Mouse (Mus musculus) hindbrain, embryonic 10.5 days (tissue): ENCODE results near the gene Brd7. TPM values are rescaled to one million over a fixed set of nuclear protein-coding genes. Genes with fewer than 3 reads are reported as not detected.

Experiments
- DNase-seq: peaks from one replicate; pipeline ENCODE4 v3.0.0-alpha.2; 2017; ENCODE audit warnings: low spot score
- H3K27ac ChIP-seq: fragments of 300-500 bp; sonication (generic); 2 replicates; pipeline ENCODE4 v1.5.1; 2016; ENCODE audit warnings: mild to moderate bottlenecking, moderate library complexity
- H3K27me3 ChIP-seq: fragments of 300-500 bp; sonication (generic); 2 replicates; pipeline ENCODE4 v1.6.1; 2016; ENCODE audit warnings: mild to moderate bottlenecking; ENCODE audit not compliant: poor library complexity, insufficient read depth, severe bottlenecking
- H3K36me3 ChIP-seq: fragments of 300-500 bp; sonication (generic); 2 replicates; pipeline ENCODE4 v1.6.1; 2016; ENCODE audit warnings: mild to moderate bottlenecking, moderate library complexity
- H3K4me1 ChIP-seq: fragments of 300-500 bp; sonication (generic); replicated peaks from 2 replicates; pipeline ENCODE4 v1.6.1; 2016; ENCODE audit warnings: mild to moderate bottlenecking
- H3K4me3 ChIP-seq: fragments of 300-500 bp; sonication (generic); 2 replicates; pipeline ENCODE4 v1.5.1; 2016; ENCODE audit warnings: mild to moderate bottlenecking, moderate library complexity
- H3K9me3 ChIP-seq: fragments of 300-500 bp; sonication (generic); 2 replicates; pipeline ENCODE4 v1.6.1; 2016; ENCODE audit warnings: mild to moderate bottlenecking, moderate library complexity
- WGBS: fragments of 180-500 bp; shearing (Covaris S2); methylation state at CpG from one replicate; pipeline ENCODE4 v1.1.7; 2016; 5-methylcytosine and 5-hydroxymethylcytosine counted together
- polyA plus RNA-seq: library from polyadenylated mRNA; unstranded; fragments of >200 nt; fragmentation: Nextera tagmentation; extraction: Ambion mirVana; gene quantifications from 2 replicates; pipeline ENCODE4 v1.2.1, GENCODE M21; 2016

Brd7 gene
- polyA plus RNA-seq, 1 experiment from 2014 or later: 61.8 TPM

DNA sequence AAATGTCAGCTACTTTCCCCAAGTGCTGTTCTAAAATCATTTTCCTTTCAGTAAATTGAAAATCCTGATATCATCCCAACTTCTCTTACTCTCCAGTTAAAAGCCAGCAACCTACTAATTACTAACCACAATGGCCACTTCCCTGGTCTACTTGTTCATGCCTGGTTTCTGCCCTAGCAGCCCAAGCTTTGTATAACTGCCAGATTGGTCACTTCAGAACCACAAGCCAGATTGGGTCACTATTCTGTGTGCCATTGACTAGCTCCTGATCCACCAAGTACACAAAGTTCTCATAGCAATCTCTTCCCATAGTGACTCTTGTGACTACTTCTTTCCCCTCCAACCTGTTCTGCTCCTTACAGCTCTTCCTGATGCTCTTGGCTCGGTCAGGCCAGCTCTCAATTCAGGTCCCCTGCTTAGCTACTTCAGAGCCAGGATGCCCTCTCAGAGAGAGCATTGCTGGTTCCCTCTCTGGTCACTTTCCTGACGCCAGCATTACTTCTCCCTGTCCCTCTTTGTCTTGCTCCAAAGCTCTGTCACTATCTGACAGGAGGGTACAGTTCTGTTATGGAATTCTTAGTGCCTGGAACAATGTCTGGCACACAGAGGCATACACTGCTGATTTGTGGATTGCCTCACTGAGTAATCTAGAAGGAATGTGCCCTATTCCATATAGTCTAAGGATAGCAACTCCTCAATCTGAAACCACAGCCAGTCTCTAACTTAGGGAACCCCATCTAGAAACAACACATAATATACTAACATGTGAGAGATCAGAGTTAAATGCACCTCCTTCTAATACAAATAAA, 21.9 kb downstream of the Brd7 start:
- peaks cover 100% of the 10 kb centered on the region for H3K36me3 ChIP-seq
- H3K4me1 ChIP-seq: no peaks in the 10 kb centered on the region
- no peak overlapping the region for H3K27ac ChIP-seq
- WGBS: 86% methylated on average over 2 of the region's 2 CpGs
- H3K27me3 ChIP-seq: no peaks in the 10 kb centered on the region
- DNase-seq: no peak
- no peak overlapping the region for H3K4me3 ChIP-seq
- H3K9me3 ChIP-seq: no peaks in the 10 kb centered on the region

GRCm38 (mm10) chr8:88339221-88339620, 22.8 kb downstream of the Brd7 start:
- H3K27ac ChIP-seq: no peak overlapping the region
- peaks cover 100% of the 10 kb centered on the region for H3K36me3 ChIP-seq
- H3K4me3 ChIP-seq: no peak overlapping the region
- H3K27me3 ChIP-seq: no peaks in the 10 kb centered on the region
- H3K9me3 ChIP-seq: no peaks in the 10 kb centered on the region
- 86% methylated on average over 3 of the region's 3 CpGs for WGBS
- no peaks in the 10 kb centered on the region for H3K4me1 ChIP-seq
- no peak for DNase-seq

DNA sequence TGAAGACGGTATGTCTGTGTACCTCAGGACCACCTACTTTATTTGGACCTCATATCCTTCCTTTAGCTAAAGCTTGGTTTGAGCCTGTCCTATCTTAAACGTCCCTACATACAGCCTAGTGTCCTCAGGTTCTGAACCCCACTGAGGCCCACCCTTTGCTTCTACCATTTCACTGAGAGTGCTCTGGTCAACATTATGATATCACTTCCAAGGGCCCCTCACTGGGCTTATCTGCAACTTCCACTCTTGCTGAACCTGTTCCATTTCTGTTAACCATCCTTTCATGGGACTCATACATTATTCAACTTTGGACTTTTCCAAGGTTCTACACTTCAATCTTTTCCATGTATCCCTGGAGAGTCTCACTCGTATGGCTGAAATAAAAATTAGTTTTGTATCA, 27.0 kb downstream of the Brd7 start:
- Histone ChIP-seq H3K27me3 (no peaks in the 10 kb centered on the region), H3K27ac (no peak overlapping the region), H3K36me3 (peaks cover 100% of the 10 kb centered on the region), H3K9me3 (no peaks in the 10 kb centered on the region), H3K4me3 (no peak overlapping the region), H3K4me1 (no peaks in the 10 kb centered on the region)
- WGBS: 87% methylated on average over 3 of the region's 3 CpGs
- DNase-seq: no peak

DNA sequence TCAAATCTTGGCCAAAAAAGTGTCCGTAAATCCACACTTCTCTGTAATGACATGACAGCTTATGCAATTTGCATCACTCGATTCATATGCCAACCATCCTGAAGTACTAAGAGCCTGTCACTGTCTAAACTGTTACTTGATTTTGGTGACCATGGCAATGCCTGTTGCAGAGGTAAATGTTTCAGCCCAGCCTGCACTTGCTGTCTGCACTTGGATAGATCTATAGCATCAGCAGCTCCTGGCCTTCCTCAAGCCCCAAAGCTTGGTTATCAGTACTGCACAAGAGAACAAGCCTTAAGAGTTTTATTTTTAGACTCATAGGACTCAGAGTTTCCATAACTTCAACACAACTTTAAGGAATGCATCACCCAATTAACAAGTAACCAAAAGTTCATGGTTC, 27.6 kb downstream of the Brd7 start:
- Histone ChIP-seq H3K4me3 (no peak overlapping the region), H3K27ac (no peak overlapping the region), H3K9me3 (no peaks in the 10 kb centered on the region), H3K36me3 (peaks cover 100% of the 10 kb centered on the region), H3K27me3 (no peaks in the 10 kb centered on the region), H3K4me1 (no peaks in the 10 kb centered on the region)
- no peak for DNase-seq
- 95% methylated on average over 2 of the region's 2 CpGs for WGBS

DNA sequence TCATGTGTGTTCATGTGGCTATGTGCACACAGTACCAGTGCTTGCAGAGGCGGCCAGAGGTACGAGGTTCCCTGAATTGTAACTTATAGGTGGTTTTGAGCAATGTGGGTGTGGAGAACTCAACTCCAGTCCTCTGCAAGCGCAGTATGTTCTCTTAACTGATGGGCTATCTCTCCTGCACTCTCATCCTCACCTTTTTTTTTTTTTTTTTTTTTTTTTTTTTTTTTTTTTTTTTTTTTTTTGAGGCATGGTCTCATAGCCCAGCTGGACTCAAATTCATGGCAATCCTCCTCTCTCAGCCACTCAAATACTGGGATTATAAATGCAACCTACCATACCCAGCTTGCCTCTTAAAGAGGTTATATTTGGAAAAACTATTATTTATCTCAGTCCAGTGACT, 31.2 kb downstream of the Brd7 start:
- WGBS: 96% methylated on average over 3 of the region's 3 CpGs
- Histone ChIP-seq H3K4me3 (no peak overlapping the region), H3K27me3 (no peaks in the 10 kb centered on the region), H3K36me3 (peaks cover 100% of the 10 kb centered on the region), H3K9me3 (no peaks in the 10 kb centered on the region), H3K27ac (no peak overlapping the region), H3K4me1 (no peaks in the 10 kb centered on the region; the same call in 1 of the 2 replicates)
- no peak for DNase-seq

DNA sequence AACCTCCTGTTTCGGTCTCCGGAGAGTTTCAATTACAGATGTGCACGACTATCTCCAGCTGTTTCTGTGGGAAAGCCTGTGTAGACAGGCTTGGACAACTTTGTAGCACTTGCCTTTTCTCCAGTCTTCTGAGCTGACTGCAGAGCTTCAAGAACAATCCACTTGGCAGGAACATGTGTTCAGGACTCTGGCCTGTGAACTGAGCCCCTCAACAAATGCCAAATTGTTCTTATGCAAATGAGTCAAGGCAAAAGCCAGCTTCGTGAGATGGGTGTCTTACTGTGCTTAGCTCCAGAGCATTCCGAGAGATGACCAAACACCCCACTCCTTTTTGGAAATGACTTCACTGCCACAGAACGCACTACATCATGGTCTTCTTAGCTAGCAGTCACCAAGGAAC, 33.3 kb downstream of the Brd7 start:
- WGBS: 85% methylated on average over 6 of the region's 6 CpGs
- Histone ChIP-seq H3K36me3 (peaks cover 100% of the 10 kb centered on the region), H3K4me1 (no peaks in the 10 kb centered on the region; the same call in 1 of the 2 replicates), H3K27me3 (no peaks in the 10 kb centered on the region), H3K27ac (no peak overlapping the region), H3K9me3 (no peaks in the 10 kb centered on the region), H3K4me3 (no peak overlapping the region)
- DNase-seq: no peak

DNA sequence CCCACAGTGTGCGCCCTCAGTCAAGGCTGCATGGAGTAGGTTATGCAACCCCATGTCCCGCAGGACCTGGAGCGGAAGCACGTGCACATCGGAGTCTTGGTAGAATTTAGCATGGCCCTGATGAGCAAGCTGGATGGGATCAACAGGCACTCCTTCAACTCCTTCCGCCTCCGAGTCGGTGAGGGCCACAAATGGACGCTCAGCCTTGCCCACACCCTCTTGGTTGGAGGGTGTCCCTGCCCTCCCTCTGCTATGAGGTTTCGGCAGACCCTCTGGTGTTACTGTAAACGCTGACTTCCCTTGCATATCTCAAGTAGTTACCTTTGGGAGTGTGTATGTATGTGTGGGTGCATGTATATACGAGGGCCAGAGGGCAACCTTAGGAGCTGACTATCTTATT, 35.7 kb downstream of the Brd7 start:
- peaks cover 87% of the 10 kb centered on the region for H3K36me3 ChIP-seq
- DNase-seq: no peak

DNA sequence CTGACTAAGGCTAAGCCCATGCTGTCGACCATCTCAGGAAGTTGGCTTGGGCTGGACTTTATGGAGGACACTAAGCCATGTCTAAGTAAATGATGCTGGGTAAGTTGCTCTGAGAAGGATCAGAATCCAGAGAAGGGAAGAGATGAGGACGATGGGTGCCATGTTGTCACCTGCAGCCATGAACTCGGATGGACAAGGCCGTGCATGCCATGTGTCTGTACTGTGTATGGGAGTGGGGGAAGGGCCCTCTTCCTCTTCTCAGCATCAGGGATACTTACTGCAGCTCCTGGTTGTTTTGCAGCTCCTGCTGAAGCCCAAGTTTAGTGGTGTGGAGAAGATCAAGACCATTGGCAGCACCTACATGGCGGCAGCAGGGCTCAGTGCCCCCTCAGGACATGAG, 36.2 kb downstream of the Brd7 start:
- Histone ChIP-seq H3K27ac (no peak overlapping the region), H3K36me3 (peaks cover 83% of the 10 kb centered on the region), H3K4me3 (no peak overlapping the region), H3K27me3 (no peaks in the 10 kb centered on the region), H3K9me3 (no peaks in the 10 kb centered on the region), H3K4me1 (no peaks in the 10 kb centered on the region; the same call in 1 of the 2 replicates)
- DNase-seq: no peak
- 96% methylated on average over 5 of the region's 5 CpGs for WGBS

More for the DNA sequence above, 35.7 kb downstream of the Brd7 start:
- Histone ChIP-seq H3K27me3 (no peaks in the 10 kb centered on the region), H3K27ac (no peak overlapping the region), H3K4me3 (no peak overlapping the region), H3K9me3 (no peaks in the 10 kb centered on the region), H3K4me1 (no peaks in the 10 kb centered on the region; the same call in 1 of the 2 replicates)
- WGBS: 97% methylated on average over 12 of the region's 12 CpGs

DNA sequence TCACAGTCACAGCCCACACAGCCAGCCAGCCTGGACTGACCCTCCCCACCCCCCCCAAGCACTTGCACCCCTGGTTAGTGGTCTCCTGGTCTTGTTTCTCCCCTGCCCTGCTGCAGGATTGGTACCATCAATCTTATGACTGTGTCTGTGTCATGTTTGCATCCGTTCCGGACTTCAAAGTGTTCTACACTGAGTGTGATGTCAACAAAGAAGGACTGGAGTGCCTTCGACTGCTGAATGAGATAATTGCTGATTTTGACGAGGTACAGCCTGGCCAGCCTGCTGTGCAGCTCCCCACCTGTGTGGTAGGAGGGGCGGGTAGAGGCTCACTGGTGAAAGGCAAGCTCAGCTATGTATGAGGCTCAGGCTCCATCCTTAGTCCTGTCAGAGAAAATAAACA, 36.7 kb downstream of the Brd7 start:
- Histone ChIP-seq H3K27ac (no peak overlapping the region), H3K9me3 (no peaks in the 10 kb centered on the region), H3K4me1 (no peaks in the 10 kb centered on the region; the same call in 1 of the 2 replicates), H3K27me3 (no peaks in the 10 kb centered on the region), H3K4me3 (no peak overlapping the region), H3K36me3 (peaks cover 77% of the 10 kb centered on the region)
- 77% methylated on average over 5 of the region's 5 CpGs for WGBS
- DNase-seq: no peak

- Histone ChIP-seq H3K27me3 (no peaks in the 10 kb centered on the region), H3K36me3 (peaks cover 72% of the 10 kb centered on the region), H3K4me3 (no peak overlapping the region), H3K27ac (no peak overlapping the region), H3K4me1 (no peaks in the 10 kb centered on the region; the same call in 1 of the 2 replicates), H3K9me3 (no peaks in the 10 kb centered on the region)
- no peak for DNase-seq
- WGBS: 92% methylated on average over 11 of the region's 11 CpGs
These were observed 37.2 kb downstream of the Brd7 start for GRCm38 (mm10) chr8:88324760-88325159.

DNA sequence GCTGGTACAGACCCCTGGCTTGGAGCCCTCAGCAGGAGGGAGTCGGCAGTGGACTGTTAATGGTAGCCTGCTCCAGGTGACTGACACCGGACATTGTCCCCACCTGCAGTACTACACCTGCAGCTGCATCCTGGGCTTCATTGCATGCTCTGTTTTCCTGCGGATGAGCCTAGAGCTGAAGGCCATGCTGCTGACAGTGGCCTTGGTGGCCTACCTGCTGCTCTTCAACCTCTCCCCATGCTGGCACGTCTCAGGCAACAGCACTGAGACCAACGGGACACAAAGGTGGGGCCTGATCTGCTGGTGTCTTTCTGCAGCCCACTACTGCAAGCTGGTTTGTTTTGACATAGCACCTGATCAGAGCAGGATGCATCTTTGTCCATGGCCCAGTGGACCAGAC, 38.5 kb downstream of the Brd7 start:
- Histone ChIP-seq H3K9me3 (no peaks in the 10 kb centered on the region), H3K27ac (no peak overlapping the region), H3K4me1 (no peaks in the 10 kb centered on the region), H3K4me3 (no peak overlapping the region), H3K36me3 (peaks cover 60% of the 10 kb centered on the region), H3K27me3 (no peaks in the 10 kb centered on the region)
- 91% methylated on average over 5 of the region's 5 CpGs for WGBS
- DNase-seq: no peak

DNA sequence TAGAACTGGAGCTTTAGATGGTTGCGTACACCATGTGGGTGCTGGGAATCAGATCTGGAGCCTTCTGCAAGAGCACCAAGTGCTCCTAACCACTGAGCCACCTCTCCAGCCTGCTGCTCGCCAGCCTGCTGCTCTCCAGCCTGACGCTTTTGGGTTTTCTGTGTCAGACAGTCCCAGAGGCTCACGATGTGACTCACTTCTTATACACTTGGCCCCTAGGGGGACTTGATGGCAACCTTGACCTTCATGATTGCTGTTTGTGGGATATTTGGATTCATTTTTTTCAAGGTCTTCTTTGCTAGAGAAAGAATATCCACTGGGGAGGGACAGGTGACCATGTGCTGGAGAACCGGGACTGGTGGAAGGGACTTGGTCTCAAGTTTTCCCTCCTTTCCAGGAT, 40.6 kb downstream of the Brd7 start:
- WGBS: 89% methylated on average over 5 of the region's 5 CpGs
- Histone ChIP-seq H3K36me3 (peaks cover 39% of the 10 kb centered on the region), H3K9me3 (no peaks in the 10 kb centered on the region)

DNA sequence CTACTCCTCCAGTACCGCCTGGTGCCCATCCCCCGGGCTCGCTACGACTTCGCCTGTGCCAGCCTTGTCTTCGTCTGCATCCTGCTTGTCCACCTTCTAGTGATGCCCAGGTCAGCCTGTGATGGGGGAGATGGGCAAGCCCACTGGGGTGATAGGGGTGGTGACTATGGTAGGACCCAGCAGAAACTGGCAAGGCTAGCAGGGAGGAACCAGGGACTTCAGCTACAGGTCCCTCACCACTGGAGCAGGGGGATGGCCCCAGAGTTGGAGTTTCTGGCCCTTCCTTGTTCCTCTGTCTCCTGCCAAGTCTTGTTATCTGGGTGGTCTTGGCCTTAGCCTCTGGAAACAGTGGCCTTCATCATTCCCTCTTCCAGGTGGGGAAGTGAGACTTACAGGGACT, 41.9 kb downstream of the Brd7 start:
- no peaks in the 10 kb centered on the region for H3K9me3 ChIP-seq
- no peak for DNase-seq
- 96% methylated on average over 6 of the region's 6 CpGs for WGBS
- no peak overlapping the region for H3K4me3 ChIP-seq
- H3K27ac ChIP-seq: no peak overlapping the region
- peaks cover 6% of the 10 kb centered on the region; the same call in 1 of the 2 replicates for H3K4me1 ChIP-seq
- peaks cover 26% of the 10 kb centered on the region for H3K36me3 ChIP-seq
- H3K27me3 ChIP-seq: no peaks in the 10 kb centered on the region

More for the DNA sequence above, 40.6 kb downstream of the Brd7 start:
- no peaks in the 10 kb centered on the region for H3K27me3 ChIP-seq
- no peak overlapping the region for H3K27ac ChIP-seq
- H3K4me1 ChIP-seq: peaks cover 6% of the 10 kb centered on the region; the same call in 1 of the 2 replicates
- DNase-seq: no peak
- no peak overlapping the region for H3K4me3 ChIP-seq
